Mouse (Mus musculus) liver, postnatal 0 days (tissue): ENCODE measurements around the gene Rars. TPM values are rescaled to one million over a fixed set of nuclear protein-coding genes. Genes with fewer than 3 reads are reported as not detected.
"Not testable (repeated sequence)": the region's sequence is repeated elsewhere in the genome, so short reads cannot be mapped to it uniquely, and the experiment has no call there.

Experiments used
- ATAC-seq: fragments of 200-750 bp; cut with Nextera tagmentation; 2 replicates; pipeline ENCODE4 v1.8.0; 2017; ENCODE audit warnings: mild to moderate bottlenecking, moderate library complexity
- DNase-seq: peaks from one replicate; pipeline ENCODE4 v3.0.0-alpha.2; 2016
- H3K27ac ChIP-seq: fragments of 300-500 bp; sonication (generic); 2 replicates; pipeline ENCODE4 v1.5.1; 2014; ENCODE audit warnings: antibody characterized with exemption, moderate library complexity, mild to moderate bottlenecking, low read depth
- H3K27me3 ChIP-seq: fragments of 300-500 bp; sonication (generic); 2 replicates; pipeline ENCODE4 v1.6.1; 2014; ENCODE audit warnings: low read length, control low read depth, mixed read lengths; ENCODE audit not compliant: insufficient read depth
- H3K36me3 ChIP-seq: fragments of 300-500 bp; sonication (generic); replicated peaks from 2 replicates; pipeline ENCODE4 v1.6.1; 2014; ENCODE audit warnings: mild to moderate bottlenecking, control low read depth, low read length, moderate library complexity, mixed read lengths; ENCODE audit not compliant: insufficient read depth
- H3K4me1 ChIP-seq: fragments of 300-500 bp; sonication (generic); 2 replicates; pipeline ENCODE4 v1.6.1; 2014; ENCODE audit warnings: antibody characterized with exemption, mild to moderate bottlenecking, control low read depth; ENCODE audit not compliant: insufficient read depth
- H3K4me2 ChIP-seq: fragments of 300-500 bp; sonication (generic); 2 replicates; pipeline ENCODE4 v1.6.1; 2014; ENCODE audit warnings: low read depth, mild to moderate bottlenecking, low read length, moderate library complexity, mixed read lengths
- H3K4me3 ChIP-seq: fragments of 300-500 bp; sonication (generic); 2 replicates; pipeline ENCODE4 v1.5.1; 2014; ENCODE audit warnings: low read depth, low read length
- H3K9ac ChIP-seq: fragments of 300-500 bp; sonication (generic); replicated peaks from 2 replicates; pipeline ENCODE4 v1.6.1; 2014; ENCODE audit warnings: mild to moderate bottlenecking, moderate library complexity
- H3K9me3 ChIP-seq: fragments of 300-500 bp; sonication (generic); 2 replicates; pipeline ENCODE4 v1.6.1; 2016; ENCODE audit warnings: mild to moderate bottlenecking, control low read depth, low read length, mixed read lengths
- CTCF ChIP-seq: sonication (generic); IDR thresholded peaks from 2 replicates; pipeline ENCODE4 v1.5.1; 2016; ENCODE audit warnings: antibody characterized with exemption, low read depth
- EP300 ChIP-seq: IDR thresholded peaks from 2 replicates; pipeline ENCODE4 v1.6.1; 2016; ENCODE audit warnings: antibody characterized with exemption, low read depth, mild to moderate bottlenecking
- WGBS: fragments of 180-500 bp; shearing (Covaris S2); extraction: QIAGEN DNeasy Blood & Tissue Kit; methylation state at CpG from one replicate; pipeline ENCODE4 v1.1.7; 2014; ENCODE audit not compliant: insufficient replicate concordance; 5-methylcytosine and 5-hydroxymethylcytosine counted together
- polyA plus RNA-seq: library from polyadenylated mRNA; unstranded; fragments of >200 nt; fragmentation: Nextera tagmentation; extraction: Ambion mirVana; gene quantifications from 2 replicates; pipeline ENCODE4 v1.2.1, GENCODE M21; 2015

Gene Rars
- polyA plus RNA-seq, 1 experiment from 2014 or later: 28.3 TPM

DNA sequence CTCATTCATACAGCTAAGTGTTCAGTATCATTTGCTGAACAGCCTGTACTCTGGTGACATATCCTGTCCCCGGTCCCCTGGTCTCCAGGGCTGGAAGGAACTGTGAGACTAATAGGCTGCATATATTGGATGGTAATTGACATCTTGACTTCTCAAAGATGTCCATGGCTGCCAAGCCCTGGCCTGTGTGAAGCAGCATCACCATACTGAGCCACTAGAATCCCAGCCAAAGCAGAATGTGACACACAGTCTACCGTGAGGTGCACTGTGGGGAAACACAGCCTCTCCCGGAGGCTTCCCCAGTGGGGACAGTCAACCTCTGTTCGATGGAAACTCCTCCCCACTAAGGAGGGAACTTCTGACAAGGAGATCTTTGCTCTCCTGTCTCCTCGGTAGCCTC lies 20.6 kb upstream of the Rars start:
- no peak for TF ChIP-seq CTCF
- no peak for TF ChIP-seq EP300
- WGBS: 83% methylated on average over 5 of the region's 5 CpGs
- no peak overlapping the region for H3K4me2 ChIP-seq
- no peak overlapping the region for H3K9ac ChIP-seq
- ATAC-seq (no peak), DNase-seq (no peak)
- no peaks in the 10 kb centered on the region for H3K9me3 ChIP-seq
- H3K4me3 ChIP-seq: no peak overlapping the region
- H3K36me3 ChIP-seq: peaks cover 14% of the 10 kb centered on the region
- H3K27ac ChIP-seq: no peak overlapping the region
- no peaks in the 10 kb centered on the region for H3K4me1 ChIP-seq
- no peaks in the 10 kb centered on the region for H3K27me3 ChIP-seq

DNA sequence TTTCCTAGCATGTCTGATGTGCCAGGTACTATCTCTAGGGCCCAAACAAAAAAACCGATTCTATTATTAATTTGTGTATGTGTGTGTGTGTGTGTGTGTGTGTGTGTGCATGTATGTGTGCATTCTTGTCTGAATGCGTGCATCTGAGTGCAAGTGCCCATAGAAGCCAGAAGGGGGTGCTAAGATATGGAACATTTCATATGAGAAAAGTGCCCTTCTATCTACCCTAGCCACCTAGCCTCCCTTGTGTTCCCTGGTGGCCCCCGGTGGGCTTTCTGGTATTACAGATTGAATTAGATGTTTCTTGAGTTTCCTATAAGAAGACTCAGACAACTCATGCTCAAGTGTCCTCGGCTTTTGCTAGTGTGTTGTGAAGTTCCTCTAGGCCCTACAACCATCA lies 19.3 kb upstream of the Rars start:
- Histone ChIP-seq H3K27me3 (no peaks in the 10 kb centered on the region), H3K4me3 (no peak overlapping the region), H3K9ac (no peak overlapping the region), H3K9me3 (no peaks in the 10 kb centered on the region), H3K36me3 (peaks cover 11% of the 10 kb centered on the region), H3K4me2 (no peak overlapping the region), H3K27ac (no peak overlapping the region), H3K4me1 (no peaks in the 10 kb centered on the region)
- TF ChIP-seq EP300 (no peak), CTCF (no peak)
- DNase-seq (no peak), ATAC-seq (no peak)
- WGBS: 88% methylated on average over 4 of the region's 4 CpGs

DNA sequence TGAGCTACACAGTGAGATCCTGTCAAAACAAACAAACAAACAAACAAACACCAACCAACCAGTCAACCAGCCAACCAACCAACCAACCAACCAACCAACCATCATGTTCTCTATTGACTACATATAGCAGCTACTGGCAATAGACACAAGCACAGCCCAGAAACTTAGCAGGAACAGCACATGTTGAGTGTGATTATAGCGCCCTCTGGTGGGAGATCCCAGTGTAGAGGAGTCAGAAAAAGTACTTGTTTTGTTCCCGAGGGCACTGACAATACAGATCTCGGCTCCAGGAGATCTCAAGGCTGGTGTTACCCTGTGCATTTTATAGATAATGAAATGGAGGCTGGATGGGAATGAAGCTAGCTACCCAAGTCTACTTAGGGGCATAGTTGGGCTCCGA lies 18.4 kb upstream of the Rars start:
- ATAC-seq (no peak), DNase-seq (peak; percentile 52)
- TF ChIP-seq CTCF (peak; percentile 72), EP300 (no peak)
- H3K36me3 ChIP-seq: peaks cover 11% of the 10 kb centered on the region
- 45% methylated on average over 4 of the region's 4 CpGs for WGBS
- no peak overlapping the region for H3K4me2 ChIP-seq
- H3K9me3 ChIP-seq: no peaks in the 10 kb centered on the region
- H3K27me3 ChIP-seq: no peaks in the 10 kb centered on the region
- H3K4me3 ChIP-seq: no peak overlapping the region
- no peaks in the 10 kb centered on the region for H3K4me1 ChIP-seq
- no peak overlapping the region for H3K27ac ChIP-seq
- H3K9ac ChIP-seq: no peak overlapping the region

DNA sequence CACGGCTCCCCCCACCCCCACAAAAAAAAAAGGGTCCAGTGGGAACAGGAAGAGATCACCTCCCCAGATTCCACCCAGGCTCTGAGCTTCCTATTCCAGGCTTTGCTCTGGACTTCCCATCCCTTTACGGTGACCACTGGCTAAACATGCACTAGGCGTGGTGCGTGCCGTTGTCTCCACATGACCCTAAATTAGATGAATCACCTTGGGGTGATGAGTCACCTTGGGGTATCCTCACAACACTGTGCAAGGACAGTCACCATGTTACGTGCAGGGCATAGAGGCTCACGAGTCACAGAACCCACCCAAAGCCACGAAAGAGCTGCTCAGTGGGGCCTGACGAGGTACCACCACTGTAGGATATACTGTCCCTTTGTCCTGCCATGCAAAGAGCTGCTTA lies 10.0 kb upstream of the Rars start:
- no peak overlapping the region for H3K9ac ChIP-seq
- TF ChIP-seq CTCF (no peak), EP300 (no peak)
- DNase-seq: no peak
- no peak overlapping the region for H3K4me2 ChIP-seq
- H3K36me3 ChIP-seq: peaks cover 3% of the 10 kb centered on the region; the same call in 1 of the 2 replicates
- H3K27ac ChIP-seq: no peak overlapping the region
- no peaks in the 10 kb centered on the region for H3K27me3 ChIP-seq
- H3K9me3 ChIP-seq: no peaks in the 10 kb centered on the region
- H3K4me3 ChIP-seq: no peak overlapping the region
- 72% methylated on average over 9 of the region's 9 CpGs for WGBS
- no peaks in the 10 kb centered on the region for H3K4me1 ChIP-seq
- no peak for ATAC-seq

DNA sequence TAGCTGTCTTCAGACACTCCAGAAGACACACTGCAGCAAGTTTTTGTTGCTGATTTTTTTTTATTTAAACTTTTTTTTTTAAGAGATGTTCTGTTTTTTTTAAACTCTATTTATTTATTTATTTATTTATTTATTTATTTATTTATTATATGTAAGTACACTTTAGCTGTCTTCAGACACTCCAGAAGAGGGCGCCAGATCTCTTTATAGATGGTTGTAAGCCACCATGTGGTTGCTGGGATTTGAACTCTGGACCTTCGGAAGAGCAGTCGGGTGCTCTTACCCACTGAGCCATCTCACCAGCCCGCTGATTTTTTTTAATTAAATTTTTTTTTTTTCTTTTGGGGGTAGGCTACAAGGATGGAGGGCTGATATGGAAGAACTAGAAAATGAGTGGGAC lies 8.3 kb upstream of the Rars start:
- not testable (repeated sequence) for H3K4me3 ChIP-seq, H3K4me2 ChIP-seq, H3K9ac ChIP-seq, H3K9me3 ChIP-seq, H3K27me3 ChIP-seq, H3K4me1 ChIP-seq, ATAC-seq, H3K27ac ChIP-seq, DNase-seq, H3K36me3 ChIP-seq
- 73% methylated on average over 4 of the region's 4 CpGs for WGBS

DNA sequence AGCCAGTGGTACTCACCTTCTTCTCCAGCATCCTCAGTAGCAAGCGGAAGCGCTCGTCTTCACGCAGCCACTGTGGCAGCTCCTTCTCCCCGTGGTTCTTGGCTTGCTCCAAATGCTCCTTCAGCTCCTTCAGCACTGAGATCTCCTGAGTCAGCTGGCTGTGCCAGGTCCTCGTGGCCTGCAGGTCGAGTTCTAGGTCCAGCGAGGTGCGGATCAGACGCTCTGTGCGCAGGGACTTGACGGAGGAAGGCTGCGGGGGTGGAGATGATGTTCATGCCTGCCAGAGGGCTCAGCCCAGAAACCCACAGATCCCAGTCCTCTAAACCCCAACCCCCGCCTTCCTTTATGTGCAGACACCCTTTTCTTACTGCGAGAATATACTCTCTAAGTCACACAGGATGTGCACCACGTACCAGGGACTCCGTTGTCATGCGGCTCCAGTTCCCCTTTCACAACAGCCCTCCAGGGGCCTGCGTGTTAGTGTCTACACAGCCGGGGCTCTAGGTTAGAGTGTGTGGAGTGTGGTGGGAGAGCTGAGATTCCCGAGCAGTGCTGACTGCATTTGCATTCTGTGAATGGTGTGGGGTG lies 7.5 kb upstream of the Rars start:
- no peak overlapping the region for H3K27ac ChIP-seq
- H3K9me3 ChIP-seq: no peaks in the 10 kb centered on the region
- H3K9ac ChIP-seq: no peak overlapping the region
- no peak for TF ChIP-seq CTCF
- TF ChIP-seq EP300: no peak
- peaks cover 3% of the 10 kb centered on the region for H3K36me3 ChIP-seq
- no peak for DNase-seq
- peak; percentile 14; the same call in 1 of the 2 replicates for ATAC-seq
- 60% methylated on average over 21 of the region's 21 CpGs for WGBS
- H3K4me1 ChIP-seq: 0 out of 2 replicates have a peak, but pooled peaks cover 4% of the 10 kb centered on the region
- H3K4me2 ChIP-seq: no peak overlapping the region
- no peaks in the 10 kb centered on the region for H3K27me3 ChIP-seq
- H3K4me3 ChIP-seq: no peak overlapping the region

DNA sequence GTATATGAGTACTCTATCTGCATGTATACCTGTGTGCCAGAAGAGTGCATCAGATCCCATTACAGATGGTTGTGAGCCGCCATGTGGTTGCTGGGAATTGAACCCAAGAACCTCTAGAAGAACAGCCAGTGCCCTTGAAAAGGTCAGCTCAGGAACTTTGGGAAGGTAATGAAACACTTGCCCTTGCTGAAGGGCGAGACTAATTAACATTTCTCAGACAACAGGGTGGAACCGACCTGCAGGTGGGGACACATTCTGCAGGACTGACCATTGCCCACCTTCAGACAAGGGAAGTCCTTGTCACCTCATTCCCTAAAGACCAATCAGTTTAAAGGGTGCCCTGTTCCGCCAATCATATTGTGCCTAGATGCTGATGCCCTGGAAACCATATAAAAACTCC lies 6.5 kb upstream of the Rars start:
- ATAC-seq, H3K27ac ChIP-seq, H3K4me1 ChIP-seq, H3K4me3 ChIP-seq, H3K36me3 ChIP-seq, H3K9me3 ChIP-seq, H3K9ac ChIP-seq, H3K4me2 ChIP-seq, DNase-seq, H3K27me3 ChIP-seq: not testable (repeated sequence)
- 87% methylated on average over 4 of the region's 4 CpGs for WGBS
